ENCODE assay signal across 20 mouse cellular contexts in genomic region chr5:4303616-4304015, GRCm38 (mm10).
"Had no signal": no experiment of that assay in that cellular context is flagged by ENCODE, and none has a peak within 500 bp of the region (broad histone marks: within the 10 kb centered on the region; RNA-seq: fewer than 3 reads in every experiment).

No protein-coding gene starts in this region.

- ATAC-seq: liver, embryonic 12.5 days had no signal

- H3K4me3 ChIP-seq: left cerebral cortex, adult 2 months; limb, embryonic 13.5 days; liver, embryonic 12.5 days; liver, embryonic 15.5 days; lung, embryonic 15.5 days had no signal

- H3K27me3 ChIP-seq: limb, embryonic 13.5 days; liver, embryonic 12.5 days; liver, embryonic 15.5 days; lung, embryonic 15.5 days had no signal

- H3K9ac ChIP-seq: limb, embryonic 13.5 days; liver, embryonic 12.5 days; liver, embryonic 15.5 days; lung, embryonic 15.5 days had no signal

- DNase-seq: kidney, postnatal 10 days; kidney, postnatal 36 days; layer of hippocampus, postnatal 36 days; left cerebral cortex, postnatal 4 days; liver; lung, adult 18-20 months; lung, postnatal 10 days; lung, postnatal 36 days; midbrain, embryonic 14.5 days; right cerebral cortex, postnatal 14 days; right cerebral cortex, postnatal 4 days; thymus, adult 2 months; thymus, postnatal 14 days; thymus, postnatal 4 days had no signal

- H3K4me1 ChIP-seq: liver, embryonic 12.5 days; liver, embryonic 15.5 days; lung, embryonic 15.5 days had no signal

- H3K36me3 ChIP-seq: limb, embryonic 13.5 days; liver, embryonic 12.5 days; liver, embryonic 15.5 days; lung, embryonic 15.5 days had no signal

- H3K27ac ChIP-seq: left cerebral cortex, adult 2 months; limb, embryonic 13.5 days; liver, embryonic 12.5 days; liver, embryonic 15.5 days; lung, embryonic 15.5 days; stomach, postnatal 0 days had no signal

- H3K9me3 ChIP-seq: limb, embryonic 13.5 days; liver, embryonic 12.5 days; liver, embryonic 15.5 days; lung, embryonic 15.5 days had no signal
